Mouse (Mus musculus) ES-CJ7 (cell line): ENCODE measurements around the gene A630089N07Rik.
A peak's percentile ranks its signal among the peaks of the same experiment; 100 is the strongest.
"Not testable (repeated sequence)": the region's sequence is repeated elsewhere in the genome, so short reads cannot be mapped to it uniquely, and the experiment has no call there.

Experiments used
- DNase-seq: peaks from one replicate; pipeline ENCODE4 v3.0.0; 2011; ENCODE audit warnings: low read depth, low spot score

The A630089N07Rik gene

GRCm38 (mm10) chr16:98081889-98082818 lies at the start of gene A630089N07Rik:
A630089N07Rik (minus strand) TSS chr16:98082450.
- DNase-seq = peak; percentile 96

DNA sequence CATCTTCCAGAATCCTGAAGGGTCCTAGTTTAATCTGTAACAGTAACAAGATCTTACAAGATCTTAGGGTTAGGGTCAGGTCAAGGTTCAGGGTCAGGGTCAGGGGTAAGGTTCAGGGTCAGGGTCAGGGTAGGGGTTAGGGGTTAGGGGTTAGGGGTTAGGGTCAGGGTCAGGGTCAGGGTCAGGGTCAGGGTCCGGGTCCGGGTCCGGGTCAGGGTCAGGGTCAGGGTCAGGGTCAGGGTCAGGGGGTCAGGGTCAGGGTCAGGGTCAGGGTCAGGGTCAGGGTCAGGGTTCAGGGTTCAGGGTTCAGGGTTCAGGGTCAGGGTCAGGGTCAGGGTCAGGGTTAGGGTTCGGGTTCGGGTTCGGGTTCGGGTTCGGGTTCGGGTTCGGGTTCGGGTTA lies 24.9 kb upstream of the A630089N07Rik start:
- no peak for DNase-seq

GRCm38 (mm10) chr16:98081550-98081888 lies 731 bp downstream of the A630089N07Rik start:
- DNase-seq = peak; percentile 6

DNA sequence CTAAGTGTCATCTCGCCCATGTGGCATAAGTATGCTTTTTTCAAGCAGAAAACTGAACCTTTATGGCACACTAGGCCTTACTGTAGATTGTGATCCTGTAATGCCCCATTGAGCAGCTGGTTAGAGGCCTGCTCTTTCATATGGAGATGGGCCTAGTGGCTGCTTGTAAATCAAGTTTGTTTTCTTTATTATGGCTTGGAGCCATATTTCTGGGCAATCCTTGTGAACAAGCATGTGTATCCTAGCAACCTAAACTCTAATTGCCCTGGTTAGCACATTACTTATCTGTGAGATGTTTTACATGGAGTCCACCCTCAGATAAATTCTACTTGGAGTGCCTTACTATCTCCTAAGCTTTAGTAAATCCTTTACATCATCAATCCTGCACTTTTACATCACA lies 1.1 kb downstream of the A630089N07Rik start:
- not testable (repeated sequence) for DNase-seq

DNA sequence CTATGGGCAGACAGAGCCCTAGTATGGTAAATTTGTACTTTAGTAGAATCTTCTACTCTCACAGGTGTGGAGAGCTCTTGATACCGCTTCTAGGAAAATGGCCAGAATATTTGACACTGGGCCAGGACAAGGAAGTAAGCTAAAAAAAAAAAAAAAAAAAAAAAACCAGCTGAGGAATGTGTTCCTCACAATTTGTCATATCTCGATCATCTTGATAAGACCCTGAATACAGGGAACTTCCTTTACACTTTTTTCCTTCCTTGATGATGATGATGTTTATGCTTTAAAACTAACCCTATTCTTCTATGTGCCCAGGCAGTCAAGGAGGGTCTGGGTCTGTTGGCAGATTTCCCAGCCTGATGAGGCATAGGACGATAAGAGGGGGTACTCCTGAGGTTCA lies 2.9 kb downstream of the A630089N07Rik start:
- DNase-seq = not testable (repeated sequence)

- DNase-seq = peak; percentile 77
These were observed 40.6 kb downstream of the A630089N07Rik start for GRCm38 (mm10) chr16:98041676-98042075.

- DNase-seq = peak; percentile 36
These were observed 47.3 kb downstream of the A630089N07Rik start for GRCm38 (mm10) chr16:98034971-98035370.

GRCm38 (mm10) chr16:98026186-98026585 lies 56.1 kb downstream of the A630089N07Rik start:
- DNase-seq = peak; percentile 10

DNA sequence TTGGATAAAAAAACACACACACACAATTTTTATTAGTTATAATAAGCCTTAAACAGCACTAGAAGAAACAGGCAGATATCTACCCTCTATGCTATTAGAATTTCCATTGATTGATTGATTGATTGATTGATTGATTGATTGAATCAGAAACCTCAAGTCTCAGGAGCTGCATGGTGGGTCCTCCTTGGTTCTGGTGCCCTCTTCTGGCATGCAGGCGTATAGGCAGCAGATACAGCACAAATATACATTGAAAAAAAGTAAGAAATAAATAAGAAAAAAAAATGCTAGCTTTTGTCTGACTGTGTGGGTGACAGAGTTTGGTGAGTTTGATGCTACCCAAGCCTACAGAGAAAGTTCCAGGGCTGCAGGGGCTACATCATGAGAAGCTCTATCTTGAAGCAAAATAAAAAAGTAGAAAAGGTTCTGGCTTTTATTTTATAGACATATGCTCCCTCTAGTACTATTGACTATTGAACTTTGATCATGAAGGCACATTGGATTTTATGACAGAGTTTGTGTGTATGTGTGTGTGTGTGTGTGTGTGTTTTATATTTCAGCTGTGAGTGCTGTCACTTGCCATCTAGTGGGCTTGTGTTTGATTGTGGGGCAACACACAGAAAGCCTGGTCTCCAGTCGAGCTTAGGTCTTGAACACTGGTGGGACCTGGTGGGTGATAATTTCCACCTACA lies 59.4 kb downstream of the A630089N07Rik start:
- peak; percentile 47 for DNase-seq

GRCm38 (mm10) chr16:98022081-98022480 lies 60.2 kb downstream of the A630089N07Rik start:
- DNase-seq = peak; percentile 28

- DNase-seq = not testable (repeated sequence)
These were observed 84.9 kb downstream of the A630089N07Rik start for GRCm38 (mm10) chr16:97997383-97997731.

GRCm38 (mm10) chr16:97996616-97997382 lies 85.5 kb downstream of the A630089N07Rik start, which contains the start of gene B230307C23Rik:
B230307C23Rik (plus strand) TSS chr16:97997315.
- peak; percentile 88 for DNase-seq

DNA sequence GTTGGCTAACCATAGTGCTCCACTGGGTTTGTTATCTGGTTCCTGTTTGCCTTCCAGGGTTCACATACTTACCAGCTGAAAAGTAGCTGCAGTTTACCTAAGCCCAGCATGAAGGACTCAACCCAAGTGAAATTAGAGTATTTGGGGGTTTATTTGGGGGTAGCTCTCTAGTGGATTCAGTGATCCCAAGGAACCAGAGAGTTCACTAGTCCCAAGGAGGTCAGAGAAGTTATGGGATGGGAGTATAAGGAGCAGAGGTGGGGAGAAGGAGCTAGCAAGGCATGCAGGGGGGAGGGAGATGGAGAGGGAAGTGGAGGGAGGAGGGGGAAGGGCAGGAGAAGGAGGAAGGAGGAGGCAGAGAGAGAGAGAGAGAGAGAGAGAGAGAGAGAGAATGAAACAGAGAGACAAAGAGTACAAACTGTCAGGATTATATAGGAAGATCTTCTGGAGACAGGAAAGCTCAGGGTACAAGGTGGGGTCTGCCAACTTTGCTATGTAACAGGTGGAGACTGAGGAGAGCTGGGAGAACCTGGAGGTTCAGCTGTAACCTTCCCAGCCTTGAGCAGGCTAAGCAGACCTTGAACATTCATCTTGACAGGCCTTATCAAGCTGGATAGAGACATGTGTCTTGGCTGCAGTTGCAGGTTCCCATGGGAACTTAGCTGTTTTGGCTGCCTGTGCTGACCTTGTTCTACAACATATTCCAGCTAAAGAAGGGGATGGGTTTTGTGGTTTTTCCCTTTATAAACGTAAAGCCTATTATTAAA lies 86.2 kb downstream of the A630089N07Rik start:
- DNase-seq = peak; percentile 23

DNA sequence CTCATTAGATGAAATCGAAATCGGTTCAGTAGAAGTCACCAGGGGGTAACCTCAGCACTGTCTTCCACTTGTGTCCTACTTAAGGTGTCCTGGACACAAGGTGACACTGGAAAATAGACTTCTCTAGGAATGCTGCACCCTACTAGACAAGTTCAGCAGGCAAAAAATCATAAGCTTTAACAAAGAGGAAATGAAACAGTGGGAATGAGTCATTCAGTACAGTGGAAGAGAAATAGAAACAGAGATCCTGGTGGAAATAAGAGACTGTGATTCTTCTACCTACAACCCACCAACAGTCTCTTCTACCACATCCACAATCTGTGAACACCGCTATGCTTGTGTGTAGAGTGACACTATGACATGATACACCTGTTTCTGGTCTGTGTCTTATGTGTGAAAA lies 89.8 kb downstream of the A630089N07Rik start:
- DNase-seq = not testable (repeated sequence)

- DNase-seq = peak; percentile 14
These were observed 90.7 kb downstream of the A630089N07Rik start for GRCm38 (mm10) chr16:97991517-97991916.

GRCm38 (mm10) chr16:97984589-97984988 lies 97.7 kb downstream of the A630089N07Rik start:
- no peak for DNase-seq

DNA sequence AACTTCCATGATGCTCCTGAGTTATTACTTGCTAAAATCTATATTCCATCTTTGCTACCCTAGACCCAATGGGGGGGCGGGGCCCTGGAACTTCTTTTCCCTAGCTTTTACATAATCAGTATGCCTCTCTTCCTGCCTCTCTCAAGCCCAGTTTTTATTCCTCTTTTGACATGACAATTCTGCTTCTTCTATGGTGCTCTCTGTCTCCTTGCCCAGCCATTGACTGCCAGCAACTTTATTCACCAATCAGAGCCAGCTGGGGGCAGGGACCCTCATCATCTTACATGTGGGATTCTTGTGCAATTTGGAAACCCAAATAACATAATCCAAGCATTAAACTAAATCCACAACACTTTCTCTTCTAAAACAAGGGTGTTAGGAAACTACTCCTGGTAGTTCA lies 100.9 kb downstream of the A630089N07Rik start:
- no peak for DNase-seq

DNA sequence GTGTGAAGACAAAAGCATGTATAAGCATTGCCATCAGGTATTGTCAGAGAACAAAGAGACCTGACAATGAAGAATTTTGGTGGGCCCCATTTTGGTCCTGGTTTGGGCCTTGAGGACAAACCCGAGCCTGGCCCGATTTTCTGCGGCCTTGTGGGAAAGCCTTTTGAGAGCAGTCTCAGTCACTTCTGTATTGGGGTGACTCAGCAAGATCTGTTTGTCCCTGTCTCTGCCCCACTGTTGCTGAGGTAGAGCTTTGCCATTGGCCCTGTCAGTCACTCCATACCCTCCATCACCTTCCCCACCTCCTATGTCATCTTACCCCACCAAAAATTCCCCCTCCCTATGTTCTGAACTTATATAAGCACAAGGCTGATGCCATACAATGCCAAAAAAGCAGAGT lies 104.5 kb downstream of the A630089N07Rik start:
- no peak for DNase-seq

- DNase-seq = no peak
These were observed 105.0 kb downstream of the A630089N07Rik start for GRCm38 (mm10) chr16:97977277-97977676.

GRCm38 (mm10) chr16:97963956-97964540 lies 118.2 kb downstream of the A630089N07Rik start:
- DNase-seq = no peak
